Mouse (Mus musculus) erythroblast, embryonic 14.5 days (primary cell): ENCODE results near the gene Tbx20.

ENCODE experiments used
- GATA1 ChIP-seq: IDR thresholded peaks from 2 replicates; pipeline ENCODE4 v1.6.1; 2012; ENCODE audit warnings: low read length, inconsistent platforms, mixed read lengths
- TAL1 ChIP-seq: IDR thresholded peaks from 3 replicates; pipeline ENCODE4 v1.6.1; 2012; ENCODE audit warnings: low read length, inconsistent platforms, mixed read lengths

DNA sequence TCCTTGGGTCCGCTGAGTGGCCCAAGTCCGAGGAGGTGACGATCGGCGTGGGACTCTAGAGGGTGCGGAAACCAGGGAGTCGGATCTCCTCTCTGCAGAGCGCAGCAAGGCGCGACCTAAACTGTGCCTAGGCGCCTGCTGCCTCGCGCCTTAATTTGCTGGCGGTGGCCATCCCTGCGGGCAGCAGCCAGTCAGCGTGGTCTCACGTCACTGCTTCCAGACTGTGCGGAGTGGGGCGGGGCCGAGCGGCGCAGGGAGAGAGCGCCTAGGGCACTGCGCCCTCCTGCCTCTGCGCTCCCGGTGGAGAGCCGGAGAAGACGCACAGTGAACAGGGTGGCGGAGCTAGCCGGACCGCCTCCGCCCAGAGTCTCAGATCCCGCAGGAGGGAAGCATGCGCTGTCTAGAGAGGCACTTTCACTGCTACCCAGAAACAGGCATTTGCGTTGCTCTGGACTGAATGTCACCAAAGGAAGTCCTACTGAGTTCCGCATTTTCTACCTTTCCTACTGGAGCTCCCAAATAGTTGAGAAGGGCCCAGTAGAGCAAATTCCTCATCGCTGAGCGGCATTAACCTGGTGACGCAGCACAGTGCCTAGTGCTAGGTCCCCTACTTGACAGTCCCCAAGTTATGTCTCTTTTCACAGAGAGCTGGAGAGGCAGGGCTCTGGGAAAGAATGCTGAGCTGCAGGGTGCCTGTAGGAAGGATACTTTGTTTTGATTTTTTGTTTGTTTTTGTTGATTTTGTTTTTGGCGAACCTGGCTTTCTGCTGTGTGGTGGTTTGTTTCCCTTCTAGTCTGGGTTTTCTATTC lies at the start of gene Tbx20:
- TF ChIP-seq TAL1, result no peak
- TF ChIP-seq GATA1, result no peak
